Mouse (Mus musculus): ENCODE results near the gene Myo16. TPM values are rescaled to one million over a fixed set of nuclear protein-coding genes. Genes with fewer than 3 reads are reported as not detected.

The Myo16 gene
- total RNA-seq, 2 experiments from 2014 or later: 30.5 to 38.7 TPM

DNA sequence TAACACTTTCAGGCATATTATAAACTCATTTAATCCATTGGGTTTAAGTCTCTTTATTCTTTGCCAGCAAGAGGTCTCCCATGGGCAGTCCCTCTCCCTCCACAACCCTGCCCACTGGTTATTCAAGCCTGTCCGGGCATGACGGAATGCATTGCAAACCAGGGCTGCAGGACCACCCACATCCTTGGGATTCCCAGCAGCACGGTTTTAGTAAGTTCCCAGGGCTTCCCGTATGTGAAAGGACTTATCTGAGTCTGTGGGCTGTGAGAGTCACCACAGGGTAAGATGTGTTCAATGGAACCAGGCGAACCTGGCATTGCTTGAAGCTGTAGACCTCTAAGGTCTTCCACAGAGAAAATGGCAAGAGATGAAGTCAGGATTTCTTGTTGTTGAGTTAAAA is 471.6 kb downstream of the Myo16 start:
- no peak for TF ChIP-seq CTCF (IDR thresholded peaks at IDR 0.05)
- Histone ChIP-seq H3K4me3 (no peak overlapping the region), H3K27ac (no peak overlapping the region)
- DNase-seq (ENCODE audit: extremely low spot score in 1 of 2, low spot score in 2 of 2): no peak
- intact Hi-C loops (cut with DNase I): no loop called here

DNA sequence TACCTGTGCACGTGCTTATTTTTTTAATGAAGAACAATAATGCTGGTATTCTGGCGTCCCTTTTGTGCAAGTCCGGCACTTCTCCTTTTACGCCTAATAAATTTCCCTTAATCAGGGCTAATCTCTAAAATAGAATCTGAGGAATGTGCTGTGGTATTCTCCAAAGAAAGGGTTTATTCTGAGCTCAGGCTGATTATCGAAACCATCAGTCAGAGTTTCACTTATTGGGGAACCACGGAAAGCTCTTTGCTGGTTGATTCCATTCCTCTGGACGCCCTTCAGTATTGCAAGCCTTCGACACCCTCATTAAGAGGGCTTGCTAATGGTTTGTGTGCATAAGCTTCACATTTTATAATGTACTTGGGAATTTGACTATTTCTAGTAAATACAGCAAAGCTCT is 475.0 kb downstream of the Myo16 start:
- H3K4me3 ChIP-seq: no peak overlapping the region
- DNase-seq (ENCODE audit: extremely low spot score in 1 of 2, low spot score in 2 of 2): no peak
- intact Hi-C loops (cut with DNase I): no loop called here
- no peak for TF ChIP-seq CTCF (IDR thresholded peaks at IDR 0.05)
- no peak overlapping the region for H3K27ac ChIP-seq

DNA sequence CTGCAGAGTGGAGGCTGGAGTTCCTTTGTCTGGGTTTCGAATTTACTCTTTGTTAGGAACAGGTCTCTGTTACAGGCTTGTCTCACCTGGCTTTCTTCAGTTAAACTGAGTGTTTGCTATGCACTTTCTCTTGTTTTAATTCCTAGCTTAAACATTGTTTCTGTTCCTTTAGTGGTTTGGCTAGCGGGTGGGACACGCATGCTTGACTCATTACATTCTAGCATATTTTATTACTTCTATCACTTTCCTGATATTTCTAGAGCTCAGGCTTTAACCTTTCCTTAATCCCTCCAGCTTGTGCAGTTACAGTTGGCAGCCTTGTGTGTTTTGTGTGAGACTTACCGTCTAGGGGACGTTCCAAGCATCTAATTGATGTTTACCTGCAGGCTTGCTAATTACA is 476.2 kb downstream of the Myo16 start:
- Histone ChIP-seq H3K27ac (no peak overlapping the region), H3K4me3 (no peak overlapping the region)
- intact Hi-C loops (cut with DNase I): no loop called here
- no peak for DNase-seq (ENCODE audit: extremely low spot score in 1 of 2, low spot score in 2 of 2)
- no peak for TF ChIP-seq CTCF (IDR thresholded peaks at IDR 0.05)

DNA sequence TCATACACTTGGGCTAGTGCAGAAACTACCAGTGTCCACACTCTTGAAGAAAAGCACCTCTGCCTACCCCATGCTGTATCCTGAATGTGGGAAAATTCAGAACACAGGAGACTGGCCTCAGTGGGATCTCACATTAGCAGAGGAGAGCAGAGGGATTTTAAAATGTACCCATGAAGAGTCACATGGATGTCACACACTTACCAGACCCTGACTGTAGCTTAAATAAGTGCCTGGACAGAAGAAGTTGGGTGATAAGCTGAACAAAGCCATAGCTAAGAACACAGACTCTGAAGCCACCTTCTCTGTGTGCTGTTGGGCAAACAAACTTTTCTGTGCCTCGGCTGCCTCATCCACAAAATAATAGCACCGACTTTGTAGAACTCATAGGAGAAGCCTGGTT is 477.3 kb downstream of the Myo16 start:
- intact Hi-C loops (cut with DNase I): no loop called here
- no peak overlapping the region for H3K4me3 ChIP-seq
- H3K27ac ChIP-seq: no peak overlapping the region
- no peak for DNase-seq (ENCODE audit: extremely low spot score in 1 of 2, low spot score in 2 of 2)
- TF ChIP-seq CTCF (IDR thresholded peaks at IDR 0.05): no peak

DNA sequence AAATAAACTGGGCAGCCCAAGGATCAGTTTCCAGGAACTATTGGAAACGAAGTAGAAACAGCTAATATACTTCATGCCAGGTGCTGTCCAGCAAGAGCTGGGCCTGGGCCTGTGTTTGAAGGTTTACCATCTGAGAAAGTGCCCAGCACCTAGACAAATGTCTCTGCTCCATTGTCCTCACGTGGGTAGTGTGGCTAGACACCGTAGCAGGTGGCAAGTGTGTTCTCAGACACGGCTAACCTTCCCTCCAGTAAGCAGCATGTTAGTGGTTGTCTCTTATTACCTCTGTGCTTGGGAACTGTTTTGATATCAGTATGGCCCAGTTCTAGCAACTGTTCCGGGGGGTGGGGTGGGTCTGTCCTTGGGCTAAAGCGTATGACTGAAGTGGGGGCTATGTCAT is 478.9 kb downstream of the Myo16 start:
- H3K27ac ChIP-seq: no peak overlapping the region
- no peak overlapping the region for H3K4me3 ChIP-seq
- TF ChIP-seq CTCF (IDR thresholded peaks at IDR 0.05): no peak
- intact Hi-C loops (cut with DNase I): no loop called here
- no peak for DNase-seq (ENCODE audit: extremely low spot score in 1 of 2, low spot score in 2 of 2)

DNA sequence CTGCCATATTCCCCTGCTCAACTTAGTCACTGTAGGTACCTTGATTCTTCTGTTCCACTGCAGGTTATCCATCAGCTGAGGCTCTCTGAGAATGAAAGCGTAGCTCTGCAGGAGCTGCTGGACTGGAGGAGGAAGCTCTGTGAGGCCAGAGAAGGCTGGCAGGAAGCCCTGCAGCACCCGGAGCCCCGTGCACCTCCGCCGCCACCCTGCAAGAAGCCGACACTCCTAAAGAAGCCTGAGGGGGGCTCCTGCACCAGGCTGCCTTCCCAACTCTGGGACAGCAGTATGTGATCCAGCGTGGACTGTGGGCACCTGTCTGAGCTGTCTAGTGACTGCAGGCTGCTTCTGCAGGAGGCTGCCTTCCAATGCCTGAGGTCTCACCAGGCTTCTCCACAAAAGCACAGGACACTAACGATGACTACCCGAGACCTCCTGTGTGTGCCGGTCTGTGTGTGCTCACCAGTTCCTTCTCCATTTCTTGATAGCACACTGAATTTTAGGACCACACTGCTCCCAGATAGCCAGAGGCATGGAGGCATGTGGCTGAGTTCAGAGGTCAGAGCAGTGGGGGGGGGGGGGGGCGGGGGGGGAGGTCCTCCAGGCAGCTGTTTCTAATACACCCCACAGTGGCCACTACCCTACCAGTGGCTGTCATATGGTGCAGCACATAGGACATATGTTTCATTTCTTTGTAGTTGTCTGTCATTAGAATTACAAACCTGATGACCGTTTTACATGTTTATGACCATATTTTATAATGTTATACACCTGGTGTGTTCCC is 479.8 kb downstream of the Myo16 start:
- intact Hi-C loops (cut with DNase I): no loop called here
- no peak overlapping the region for H3K4me3 ChIP-seq
- DNase-seq (ENCODE audit: extremely low spot score in 1 of 2, low spot score in 2 of 2): no peak
- H3K27ac ChIP-seq: no peak overlapping the region
- TF ChIP-seq CTCF (IDR thresholded peaks at IDR 0.05): no peak

DNA sequence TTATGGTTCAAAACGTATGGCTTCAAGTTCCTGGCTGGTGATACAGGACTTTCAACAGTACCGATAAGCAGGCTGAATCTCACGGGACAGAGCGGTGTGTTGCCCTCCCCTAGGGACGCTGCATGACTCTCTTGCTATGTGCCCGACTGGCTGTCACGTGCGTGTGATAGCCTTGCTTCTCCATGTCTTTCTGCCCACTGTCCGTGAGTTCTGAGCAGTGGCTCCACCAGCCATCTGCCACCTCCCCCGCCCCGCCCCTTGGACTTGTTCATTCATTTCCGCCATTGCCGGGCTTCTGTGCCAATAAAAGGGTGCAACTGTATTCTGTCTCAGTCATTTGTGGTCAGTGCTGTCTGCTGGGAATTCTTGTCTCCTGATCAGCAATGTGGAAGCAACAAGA is 480.7 kb downstream of the Myo16 start:
- TF ChIP-seq CTCF (IDR thresholded peaks at IDR 0.05): no peak
- H3K27ac ChIP-seq: no peak overlapping the region
- DNase-seq (ENCODE audit: extremely low spot score in 1 of 2, low spot score in 2 of 2): no peak
- intact Hi-C loops (cut with DNase I): no loop called here
- no peak overlapping the region for H3K4me3 ChIP-seq

DNA sequence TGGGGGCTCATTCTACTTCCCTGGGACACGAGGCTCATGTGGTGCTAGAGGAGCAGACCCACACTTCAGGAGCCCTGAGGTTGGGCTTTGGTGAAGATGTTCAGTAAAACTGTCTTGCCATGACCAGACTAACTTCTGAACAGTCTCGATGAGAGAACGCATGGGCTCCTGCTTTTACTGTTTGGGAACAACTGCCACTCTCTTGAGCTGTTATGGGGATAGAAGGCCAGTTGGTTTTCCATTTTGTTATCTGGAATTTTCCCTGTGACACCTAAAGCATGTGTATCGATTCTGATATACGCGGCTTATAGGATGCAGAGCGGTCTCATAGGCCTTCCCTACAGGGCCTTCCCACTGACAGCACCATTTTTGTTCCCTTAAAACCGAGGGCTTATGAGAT is 485.2 kb downstream of the Myo16 start:
- no peak for TF ChIP-seq CTCF (IDR thresholded peaks at IDR 0.05)
- no peak overlapping the region for H3K4me3 ChIP-seq
- intact Hi-C loops (cut with DNase I): no loop called here
- H3K27ac ChIP-seq: no peak overlapping the region
- no peak for DNase-seq (ENCODE audit: extremely low spot score in 1 of 2, low spot score in 2 of 2)

DNA sequence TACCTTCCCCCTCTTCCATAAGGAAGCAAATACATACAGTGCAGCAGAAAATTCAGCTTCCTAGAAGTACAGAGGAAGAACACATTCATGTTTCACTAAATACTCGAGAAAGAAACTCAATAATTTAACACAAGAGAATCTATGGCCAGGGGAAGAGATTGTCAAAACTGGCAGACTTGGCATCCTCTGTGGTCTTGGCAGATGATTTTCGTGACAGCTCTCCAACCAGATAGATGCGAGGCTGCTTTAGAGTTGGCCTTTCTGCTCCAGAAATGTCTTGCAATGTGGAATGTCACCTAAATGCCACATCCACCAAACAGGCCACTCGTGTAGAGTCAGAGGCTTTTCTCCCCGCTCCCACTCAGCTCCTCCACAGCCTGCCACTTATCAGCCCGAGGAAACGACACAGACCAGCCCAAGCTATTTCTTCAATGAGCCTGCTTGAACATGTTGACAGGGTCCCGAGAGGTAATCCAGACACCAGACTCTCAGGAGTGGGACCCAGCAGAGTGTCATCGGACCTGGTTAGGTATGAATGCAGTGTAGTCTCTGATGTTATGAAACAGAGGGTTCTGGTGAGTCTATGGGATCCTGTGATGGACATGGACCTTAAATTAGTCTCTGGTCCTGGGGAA is 486.6 kb downstream of the Myo16 start:
- H3K27ac ChIP-seq: no peak overlapping the region
- H3K4me3 ChIP-seq: no peak overlapping the region
- intact Hi-C loops (cut with DNase I): no loop called here

DNA sequence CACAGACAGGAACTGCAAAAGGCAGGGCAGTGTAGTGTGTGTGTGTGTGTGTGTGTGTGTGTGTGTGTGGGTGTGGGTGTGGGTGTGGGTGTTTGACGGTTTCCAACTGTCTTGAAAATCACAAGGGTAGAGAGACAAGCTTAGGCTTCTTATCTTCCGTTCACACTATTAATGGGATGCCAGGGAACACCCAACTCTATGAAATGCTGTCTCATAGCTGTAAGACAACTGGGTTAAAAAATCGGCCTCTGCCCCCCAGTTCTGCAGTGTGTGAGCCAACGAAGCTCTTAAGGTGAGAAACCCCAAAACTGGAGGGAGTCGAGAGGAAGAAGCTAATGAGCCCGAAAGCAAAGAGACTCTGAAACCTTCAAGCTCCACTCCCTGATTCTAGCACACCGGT is 487.1 kb downstream of the Myo16 start:
- no peak for TF ChIP-seq CTCF (IDR thresholded peaks at IDR 0.05)
- intact Hi-C loops (cut with DNase I): no loop called here
- Histone ChIP-seq H3K27ac (no peak overlapping the region), H3K4me3 (no peak overlapping the region)
- DNase-seq (ENCODE audit: extremely low spot score in 1 of 2, low spot score in 2 of 2): no peak

More for the DNA sequence above, 486.6 kb downstream of the Myo16 start:
- DNase-seq (ENCODE audit: extremely low spot score in 1 of 2, low spot score in 2 of 2): no peak
- no peak for TF ChIP-seq CTCF (IDR thresholded peaks at IDR 0.05)

DNA sequence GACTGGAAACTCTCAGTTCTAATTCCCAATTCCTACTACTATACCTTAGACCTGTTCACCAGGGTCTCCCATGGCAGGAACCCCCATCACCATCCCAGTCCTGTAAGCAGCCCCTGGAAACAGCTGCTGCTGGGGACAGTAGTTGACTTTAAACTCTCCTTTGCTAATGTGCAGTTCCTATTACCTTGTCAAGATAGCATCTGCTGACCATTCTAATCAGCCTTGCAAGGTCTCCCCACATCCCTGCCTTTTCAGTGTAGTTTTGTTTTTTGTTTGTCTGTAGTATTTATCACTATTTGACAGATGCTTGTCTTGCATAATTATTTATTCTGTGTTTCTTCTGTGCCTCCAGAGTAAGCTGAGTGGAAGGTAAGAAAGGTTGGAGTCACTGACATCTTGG is 487.6 kb downstream of the Myo16 start:
- no peak for DNase-seq (ENCODE audit: extremely low spot score in 1 of 2, low spot score in 2 of 2)
- TF ChIP-seq CTCF (IDR thresholded peaks at IDR 0.05): no peak
- intact Hi-C loops (cut with DNase I): no loop called here
- H3K4me3 ChIP-seq: no peak overlapping the region
- H3K27ac ChIP-seq: no peak overlapping the region

DNA sequence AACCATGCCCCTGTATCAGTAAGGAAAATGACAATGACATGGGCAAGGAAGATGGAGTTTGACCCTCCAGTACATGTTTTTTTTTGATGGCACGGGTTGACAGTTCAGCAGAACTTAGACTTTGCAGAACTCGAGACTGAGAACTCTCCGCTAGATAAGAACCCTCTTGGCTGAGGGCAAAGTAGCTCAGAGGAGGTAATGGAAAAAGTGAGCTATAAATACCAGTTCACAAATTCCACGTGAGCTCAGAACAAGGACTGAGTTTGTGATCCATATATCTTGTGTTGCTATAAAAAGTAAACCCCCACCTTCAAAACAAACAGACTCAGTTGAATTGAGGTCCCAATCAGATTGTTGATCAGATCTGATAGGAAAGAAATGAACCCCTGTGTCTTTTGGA is 489.5 kb downstream of the Myo16 start:
- no peak for DNase-seq (ENCODE audit: extremely low spot score in 1 of 2, low spot score in 2 of 2)
- Histone ChIP-seq H3K4me3 (no peak overlapping the region), H3K27ac (no peak overlapping the region)
- TF ChIP-seq CTCF (IDR thresholded peaks at IDR 0.05): no peak
- intact Hi-C loops (cut with DNase I): no loop called here

DNA sequence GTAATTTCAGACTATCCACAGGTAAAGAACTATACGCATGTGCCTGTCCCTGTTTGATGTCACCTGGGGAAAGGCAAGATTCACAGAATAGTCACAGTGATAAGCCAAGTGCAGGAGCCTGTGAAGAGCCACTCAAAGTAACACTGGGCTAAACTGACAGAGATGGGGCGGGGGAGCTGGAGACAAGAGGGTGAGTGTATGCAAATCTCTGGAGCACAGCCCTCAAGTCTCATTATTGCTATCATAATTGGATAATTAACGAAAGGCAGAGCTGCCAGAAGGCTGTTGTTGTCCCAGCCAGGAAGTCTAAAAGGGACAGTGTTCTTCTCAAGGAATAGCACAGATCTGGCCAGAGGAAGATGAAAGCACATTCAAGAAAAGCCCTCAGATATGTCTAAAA is 490.8 kb downstream of the Myo16 start:
- DNase-seq (ENCODE audit: extremely low spot score in 1 of 2, low spot score in 2 of 2): no peak
- no peak overlapping the region for H3K4me3 ChIP-seq
- intact Hi-C loops (cut with DNase I): no loop called here
- no peak for TF ChIP-seq CTCF (IDR thresholded peaks at IDR 0.05)
- no peak overlapping the region for H3K27ac ChIP-seq

Data from left cerebral cortex, adult 2 months (tissue).